Mouse (Mus musculus): ENCODE measurements around the gene Bmpr1a.
A peak's percentile ranks its signal among the peaks of the same experiment; 100 is the strongest.

Gene Bmpr1a

DNA sequence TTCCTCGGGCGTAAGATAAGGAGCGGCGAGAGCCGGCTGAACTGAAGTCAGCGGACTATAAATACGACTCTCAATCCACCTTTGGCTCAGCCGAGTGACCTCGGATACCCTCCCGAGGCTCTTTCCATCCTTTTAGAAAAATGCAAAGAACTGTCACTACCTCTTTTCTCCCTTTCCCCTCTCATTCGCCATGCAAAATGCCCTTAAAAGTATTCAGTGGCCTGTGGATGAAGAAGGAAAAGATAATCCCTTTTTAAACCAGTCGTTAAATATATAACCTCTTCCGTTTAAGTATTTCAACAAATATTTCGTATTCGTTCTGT, at the start of gene Bmpr1a:
Gene Bmpr1a, minus strand, starts transcription at position 17 of the 323 bp plus-strand sequence.
- no peak for DNase-seq (ENCODE audit: low spot score in 2 of 2)

DNA sequence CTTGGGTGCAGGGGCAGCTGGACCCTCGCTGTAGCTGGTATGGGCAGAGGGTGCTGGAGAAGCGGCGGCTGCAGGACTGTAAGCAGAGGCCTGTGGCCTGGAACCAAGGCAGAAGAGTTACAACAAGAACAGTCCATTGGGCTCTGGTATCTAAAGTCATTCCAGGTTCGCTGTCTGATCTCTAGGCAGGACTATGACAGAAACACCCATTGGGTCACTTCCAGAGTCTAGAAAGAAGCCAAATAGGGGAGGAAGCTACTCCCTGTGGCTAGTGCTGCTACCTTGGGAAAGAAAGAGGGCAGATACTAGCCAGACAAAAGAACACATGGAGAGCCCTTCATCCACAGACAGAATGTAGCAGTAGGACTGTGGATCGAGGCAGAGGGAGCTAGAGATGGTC, 49.1 kb upstream of the Bmpr1a start:
- DNase-seq (ENCODE audit: low spot score in 2 of 2) = no peak

DNA sequence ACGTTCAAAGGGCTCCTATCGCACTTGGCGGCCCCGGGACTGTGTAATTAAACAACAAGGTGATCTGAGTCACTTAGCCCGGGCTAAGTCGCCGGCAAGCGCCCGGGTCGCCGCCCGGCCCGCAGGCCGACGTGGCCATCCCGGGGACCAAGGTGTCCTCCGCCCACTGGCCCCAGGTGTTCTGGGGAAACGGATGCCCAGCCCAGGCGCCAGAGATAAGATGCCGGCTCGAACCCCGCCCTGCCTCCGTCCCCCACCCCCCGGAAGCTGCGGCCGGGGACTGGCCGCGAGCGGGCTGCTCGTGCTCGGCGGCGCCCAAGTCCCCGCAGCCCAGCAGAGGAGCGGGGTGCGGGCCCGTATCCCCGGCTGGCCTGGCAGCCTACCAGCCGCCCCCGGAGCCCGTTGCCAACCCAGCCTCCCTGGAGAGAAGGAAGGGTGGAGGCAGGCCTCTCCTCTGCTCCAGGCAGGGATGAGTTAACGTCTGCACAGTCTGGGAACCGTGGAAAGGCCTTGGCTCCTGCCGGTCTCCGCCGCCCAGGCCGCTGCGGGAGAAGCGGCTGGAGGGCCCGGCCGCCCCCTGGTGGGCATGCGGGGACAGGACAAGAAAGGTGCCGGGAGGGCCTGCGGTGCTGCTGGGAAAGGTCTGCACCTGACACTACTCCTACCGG, 46.0 kb upstream of the Bmpr1a start:
- DNase-seq (ENCODE audit: low spot score in 2 of 2) = peak; percentile 71 to 79

DNA sequence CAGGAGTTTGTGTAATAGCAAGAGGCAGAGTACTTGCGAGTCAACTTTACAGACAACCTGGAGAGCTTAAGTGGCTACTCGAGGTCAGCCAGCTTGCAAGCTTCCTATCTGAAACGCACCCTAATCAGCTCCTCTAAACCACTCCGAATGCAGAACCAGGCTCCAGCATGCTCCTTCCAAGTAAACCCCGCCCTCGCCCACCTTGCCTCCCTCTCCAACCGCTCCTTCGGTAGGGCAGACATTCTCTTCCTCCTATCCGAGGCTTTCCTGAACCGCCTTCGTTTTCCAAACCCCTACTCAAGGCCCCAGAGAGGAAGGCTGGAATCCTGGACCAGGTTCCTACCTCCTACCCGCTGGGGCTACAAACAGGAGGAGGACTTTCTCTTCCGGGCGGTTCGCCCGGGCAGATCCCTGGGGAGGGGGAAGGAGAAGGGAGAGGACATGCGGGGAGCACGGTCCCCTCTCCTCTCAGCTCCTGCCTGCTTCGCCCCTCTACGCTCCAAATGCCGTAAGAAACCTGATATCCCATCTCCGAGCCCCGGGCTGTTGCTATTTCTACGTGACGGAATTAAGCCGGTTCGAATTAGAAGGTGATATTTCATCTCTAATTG, 45.4 kb upstream of the Bmpr1a start:
- peak; percentile 72 to 73 for DNase-seq (ENCODE audit: low spot score in 2 of 2)

DNA sequence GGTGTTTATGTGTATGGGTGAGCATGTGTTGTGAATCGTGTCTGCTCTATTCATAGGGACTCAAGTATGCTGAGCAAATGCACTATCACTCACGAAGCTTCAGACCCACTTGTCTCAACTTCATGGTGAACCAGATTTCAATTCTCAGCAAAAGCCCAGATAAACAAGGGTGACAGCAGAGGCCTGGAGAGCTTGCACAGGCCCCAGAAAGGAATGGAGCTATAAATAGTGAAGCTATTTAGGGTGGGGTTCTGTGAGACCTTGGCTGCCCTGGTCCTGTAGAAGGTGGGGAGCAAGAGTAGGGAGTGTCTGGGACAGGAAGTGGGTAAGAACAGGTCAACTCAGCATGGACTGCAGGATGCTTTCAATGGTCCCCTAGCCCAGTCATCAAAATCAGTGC, 41.4 kb upstream of the Bmpr1a start:
- DNase-seq (ENCODE audit: low spot score in 2 of 2) = peak; percentile 62 to 63

DNA sequence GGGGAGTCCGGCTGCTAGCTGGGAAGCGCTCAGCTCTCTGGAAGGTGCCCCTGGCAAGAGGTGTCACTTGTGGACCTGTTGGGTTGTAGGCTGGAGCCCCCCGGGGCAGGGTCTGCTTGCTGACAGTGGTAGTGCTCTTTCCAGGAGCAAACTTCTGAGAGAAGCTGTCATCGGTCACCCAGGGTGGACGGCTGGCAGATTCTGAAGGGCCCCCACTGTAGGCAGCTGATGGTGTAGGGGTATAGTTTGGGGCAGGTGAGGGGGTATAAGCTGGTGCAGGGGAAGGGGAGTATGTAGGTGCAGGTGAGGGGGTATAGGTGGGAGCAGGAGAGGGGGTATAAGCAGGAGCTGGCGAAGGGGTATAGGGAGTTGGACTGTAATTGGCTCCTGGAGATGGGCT, 40.9 kb upstream of the Bmpr1a start:
- DNase-seq (ENCODE audit: low spot score in 2 of 2) = no peak

DNA sequence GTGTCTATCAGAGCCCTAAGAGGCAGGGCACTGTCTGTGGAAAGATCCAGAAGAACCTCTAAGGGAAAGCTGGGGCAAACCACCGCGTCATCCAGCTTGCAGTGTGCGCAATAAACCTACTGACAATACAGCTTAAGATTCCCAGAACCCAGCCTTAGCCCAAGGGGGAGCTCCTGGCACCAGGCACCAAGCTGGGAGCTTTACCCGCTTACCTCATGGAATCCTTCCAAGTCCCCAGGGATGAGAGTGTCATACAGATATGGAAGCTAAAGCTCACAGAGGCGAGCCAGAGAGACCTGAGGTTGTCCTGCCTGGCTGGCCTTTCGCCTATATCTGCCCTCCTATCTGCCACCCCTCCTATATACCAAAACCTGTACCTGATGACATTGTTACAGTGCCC, 40.5 kb upstream of the Bmpr1a start:
- peak in 1 of 2 experiments; percentile 65 for DNase-seq (ENCODE audit: low spot score in 2 of 2)

DNA sequence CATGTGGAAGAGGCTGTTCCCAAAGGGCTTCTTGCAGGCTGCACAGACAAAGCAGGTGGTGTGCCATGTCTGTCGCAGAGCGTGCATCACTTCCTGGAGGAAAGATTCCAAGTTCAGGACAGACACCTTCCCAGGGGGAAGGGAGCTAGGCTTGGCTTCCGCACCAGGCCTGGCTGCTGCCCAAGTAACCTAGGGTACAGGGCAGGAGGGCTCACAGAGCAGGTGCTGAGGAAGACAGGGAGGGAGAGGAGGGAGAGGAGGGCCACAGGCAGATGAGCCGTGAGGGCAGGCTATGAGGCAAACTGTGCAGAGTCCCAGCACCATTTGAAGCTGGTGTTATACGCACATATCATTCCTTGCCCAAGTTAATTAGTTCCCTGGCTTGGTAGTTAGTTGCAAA, 38.8 kb upstream of the Bmpr1a start:
- no peak for DNase-seq (ENCODE audit: low spot score in 2 of 2)

DNA sequence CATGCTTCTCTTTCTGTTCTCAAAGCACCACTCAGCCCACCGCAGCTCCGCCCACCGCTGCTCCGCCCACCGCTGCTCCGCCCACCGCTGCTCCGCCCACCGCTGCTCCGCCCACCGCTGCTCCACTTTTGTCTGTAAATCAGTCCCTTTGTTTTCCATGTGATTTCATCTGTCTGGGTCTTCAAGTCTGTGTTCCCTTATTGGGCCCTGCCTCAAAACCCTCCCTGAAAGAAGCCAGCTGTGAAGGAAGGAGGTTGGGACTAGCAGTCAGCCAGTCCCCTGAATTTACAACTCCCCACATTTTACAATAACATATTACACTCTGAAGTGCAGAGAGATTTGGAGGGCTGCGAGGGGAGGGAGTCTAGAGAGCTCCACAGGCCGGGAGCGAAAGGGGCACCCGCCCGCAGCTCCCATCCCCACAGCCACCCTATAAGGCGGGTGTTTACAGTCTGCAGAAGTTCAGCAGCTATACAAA, 37.6 kb upstream of the Bmpr1a start:
- DNase-seq (ENCODE audit: low spot score in 2 of 2) = peak; percentile 75 to 81

DNA sequence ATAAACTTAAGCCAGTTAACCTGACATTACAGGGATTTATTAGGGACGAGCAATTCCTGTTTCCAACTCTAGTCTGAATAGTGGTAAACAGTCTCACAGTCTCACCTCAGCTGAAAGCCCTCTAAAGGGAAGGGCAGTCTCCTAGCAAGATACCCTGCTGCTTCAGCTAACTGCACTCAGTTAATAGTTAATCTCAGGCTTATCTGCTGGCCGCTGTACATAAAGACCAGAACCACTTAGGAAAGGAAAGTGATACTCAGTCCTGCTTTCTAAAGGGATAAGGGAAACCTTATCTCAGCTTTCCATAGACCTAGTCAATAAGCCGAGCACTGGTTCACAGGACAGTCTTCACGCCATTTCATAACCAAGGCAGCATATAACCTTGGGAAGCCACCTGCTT, 32.7 kb upstream of the Bmpr1a start:
- DNase-seq (ENCODE audit: low spot score in 2 of 2) = no peak

DNA sequence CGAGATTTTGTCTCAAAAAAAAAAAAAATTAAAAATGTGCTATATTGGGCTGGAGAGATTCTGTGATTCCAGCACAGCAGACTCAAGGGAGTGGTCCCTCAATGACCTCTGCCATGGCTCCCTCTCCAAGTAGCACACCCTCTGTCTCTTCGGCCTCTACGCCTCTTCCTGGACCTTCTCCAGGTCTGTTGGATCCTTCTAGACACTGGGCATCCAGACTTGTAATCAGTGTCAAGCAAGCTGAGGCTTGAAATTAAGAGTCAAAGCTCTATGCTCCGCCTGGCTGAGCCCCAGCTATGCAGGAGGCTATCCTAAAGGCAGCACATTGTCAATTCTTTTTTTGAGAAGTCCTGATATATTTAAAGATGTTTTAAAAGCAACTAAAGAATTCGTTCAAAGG, 30.4 kb upstream of the Bmpr1a start:
- no peak for DNase-seq (ENCODE audit: low spot score in 2 of 2)

DNA sequence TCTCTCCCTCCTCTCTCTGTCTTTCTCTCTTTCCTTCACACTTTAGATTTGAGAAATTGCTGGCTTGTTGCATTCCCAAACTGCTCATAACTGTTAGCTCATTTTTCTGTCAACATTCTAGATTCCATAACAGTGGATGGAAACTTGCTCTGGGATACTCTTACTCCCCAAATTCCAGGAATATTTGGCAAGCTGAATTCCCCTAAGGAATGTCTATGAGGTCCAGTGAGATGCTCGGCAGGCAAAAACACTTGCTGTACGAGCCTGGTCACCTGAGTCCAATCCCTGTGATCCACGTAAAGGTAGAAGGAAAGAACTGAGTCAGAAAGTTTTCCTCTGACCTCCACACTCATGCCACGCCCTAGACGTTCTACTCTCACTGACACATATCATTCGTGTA, 29.4 kb upstream of the Bmpr1a start:
- DNase-seq (ENCODE audit: low spot score in 2 of 2) = no peak

DNA sequence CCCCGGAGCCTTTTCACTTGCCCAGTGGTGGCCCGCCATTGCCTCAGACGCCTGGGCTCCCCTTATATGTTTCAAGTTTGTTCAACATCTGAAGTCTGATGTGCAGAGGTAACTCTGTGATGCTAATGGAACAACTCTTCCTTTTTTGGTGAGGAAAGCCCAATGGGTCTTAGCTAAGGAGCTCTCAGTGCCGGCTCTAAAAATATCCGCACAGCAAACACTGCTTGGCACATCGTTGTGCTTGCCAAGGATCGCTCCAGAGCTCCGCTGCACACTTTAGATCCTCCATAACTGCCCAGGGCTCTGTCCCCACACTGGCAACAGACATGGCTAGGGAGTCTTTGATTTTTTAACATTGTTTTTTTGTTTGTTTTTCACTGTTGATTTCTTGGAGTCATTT, 25.7 kb upstream of the Bmpr1a start:
- no peak for DNase-seq (ENCODE audit: low spot score in 2 of 2)

DNA sequence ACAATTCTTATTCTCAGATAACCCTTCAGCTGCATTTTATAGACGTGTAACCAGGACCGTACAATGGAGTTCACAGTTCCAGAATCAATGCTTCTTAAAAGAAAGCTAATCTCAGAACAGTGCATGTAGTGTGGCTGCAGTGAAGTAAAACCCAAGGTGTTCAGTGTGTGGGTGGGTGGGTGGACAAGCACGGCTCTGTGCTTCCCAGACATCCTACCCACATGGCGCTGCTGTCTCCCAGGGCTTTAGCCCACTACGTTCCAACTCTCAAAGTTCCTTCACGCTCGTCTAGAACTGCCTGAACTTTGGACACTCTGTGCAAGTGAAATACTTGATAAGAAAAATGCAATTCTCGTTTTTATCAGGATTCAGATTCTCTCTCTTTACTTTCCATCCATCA, 19.6 kb upstream of the Bmpr1a start, which contains the start of gene 9230112D13Rik:
Gene 9230112D13Rik, minus strand, starts transcription at position 101 of the 400 bp plus-strand sequence.
- DNase-seq (ENCODE audit: low spot score in 2 of 2) = no peak

DNA sequence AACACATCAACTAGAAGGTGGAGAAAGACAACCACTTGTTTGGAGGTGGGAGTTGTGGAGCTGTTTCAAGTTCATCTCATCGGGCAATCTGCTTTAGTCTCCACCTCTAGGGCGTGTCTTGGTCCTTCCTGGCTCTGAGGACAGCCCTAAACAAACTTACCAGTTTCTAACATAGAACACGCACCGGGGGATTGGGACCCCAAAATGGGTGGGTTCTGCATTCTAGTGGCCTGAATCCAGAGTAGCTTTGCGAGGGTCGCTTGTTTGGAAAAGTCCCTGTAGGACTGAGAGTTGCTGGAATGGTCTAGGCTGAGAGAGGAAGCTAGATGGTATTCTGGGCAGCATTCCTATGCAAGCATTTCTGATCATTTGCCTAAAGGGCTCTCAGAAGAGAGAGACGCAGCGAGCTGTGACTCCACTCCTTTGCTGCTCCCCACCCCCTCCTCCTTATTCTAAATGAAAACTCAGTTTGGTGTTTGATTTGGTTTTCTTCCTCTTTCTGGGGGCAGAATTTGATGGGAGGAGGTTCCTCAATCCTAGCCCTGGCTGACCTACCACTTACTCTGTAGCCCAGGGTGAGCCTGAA, 14.9 kb upstream of the Bmpr1a start:
- no peak for DNase-seq (ENCODE audit: low spot score in 2 of 2)

DNA sequence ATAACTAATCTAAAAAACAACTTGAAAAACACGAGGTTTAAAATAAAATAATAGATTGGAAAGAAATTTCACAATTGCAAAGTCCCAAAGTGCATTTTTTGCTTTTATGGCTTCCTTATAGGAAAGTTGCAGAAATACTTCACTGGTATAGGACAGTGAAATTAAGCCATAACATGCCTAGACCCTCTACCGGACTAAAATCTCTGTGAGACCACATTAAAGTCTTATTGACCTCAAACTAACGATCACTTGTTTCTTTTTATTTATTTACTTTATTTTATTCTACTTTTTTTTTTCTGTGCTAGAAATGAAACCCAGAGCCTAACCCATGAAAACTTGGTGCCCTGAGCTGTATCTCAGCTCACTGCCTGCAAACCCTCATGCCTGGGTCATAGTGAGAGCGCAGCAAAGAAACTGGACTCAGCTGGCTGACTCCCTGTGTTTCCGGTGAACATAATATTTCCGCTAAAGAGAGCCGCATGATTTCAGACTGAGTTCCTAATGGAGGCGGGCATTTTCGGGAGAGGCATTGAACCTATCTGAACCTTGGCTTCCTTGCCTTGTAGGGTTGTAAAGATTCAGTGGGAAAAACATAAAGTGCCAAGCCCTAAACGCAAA, 13.9 kb upstream of the Bmpr1a start:
- DNase-seq (ENCODE audit: low spot score in 2 of 2) = no peak

DNA sequence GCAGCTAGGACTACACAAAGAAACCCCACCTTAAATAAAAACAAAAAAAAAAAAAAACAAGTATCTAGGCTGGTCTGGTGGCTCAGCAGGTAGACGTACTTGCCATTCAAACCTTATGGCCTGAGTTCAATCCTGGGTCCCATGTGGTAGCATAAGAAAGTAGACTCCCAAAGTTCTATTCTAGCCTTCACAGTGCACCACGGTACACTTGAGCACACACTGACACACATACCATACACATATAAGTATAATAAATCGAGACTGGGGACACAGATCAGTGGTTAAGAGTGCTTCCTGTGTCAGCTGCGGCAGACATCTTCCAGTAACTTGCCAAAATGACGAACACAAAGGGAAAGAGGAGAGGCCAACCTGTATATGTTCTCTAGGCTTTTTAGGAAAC, 12.7 kb upstream of the Bmpr1a start:
- no peak for DNase-seq (ENCODE audit: low spot score in 2 of 2)

DNA sequence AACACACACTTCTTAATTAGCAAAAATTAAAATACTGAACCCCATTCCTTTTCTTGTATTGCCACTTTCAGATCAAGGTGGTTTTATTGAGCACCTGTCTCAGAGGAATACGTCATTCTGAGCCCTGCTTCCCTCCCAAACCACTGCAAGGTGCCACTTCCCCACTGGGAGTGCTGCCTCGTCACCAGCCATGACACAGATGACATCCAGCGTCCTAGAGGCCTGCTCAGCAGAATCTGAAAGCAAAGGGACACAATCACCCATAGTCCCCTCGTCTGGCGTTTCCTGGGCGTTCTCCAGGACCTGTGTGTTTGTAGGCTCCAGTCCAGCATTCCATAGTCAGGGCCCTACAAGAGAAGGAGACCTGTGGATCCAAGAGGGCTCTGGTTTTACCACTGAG, 11.0 kb upstream of the Bmpr1a start:
- peak; percentile 39 to 53 for DNase-seq (ENCODE audit: low spot score in 2 of 2)

DNA sequence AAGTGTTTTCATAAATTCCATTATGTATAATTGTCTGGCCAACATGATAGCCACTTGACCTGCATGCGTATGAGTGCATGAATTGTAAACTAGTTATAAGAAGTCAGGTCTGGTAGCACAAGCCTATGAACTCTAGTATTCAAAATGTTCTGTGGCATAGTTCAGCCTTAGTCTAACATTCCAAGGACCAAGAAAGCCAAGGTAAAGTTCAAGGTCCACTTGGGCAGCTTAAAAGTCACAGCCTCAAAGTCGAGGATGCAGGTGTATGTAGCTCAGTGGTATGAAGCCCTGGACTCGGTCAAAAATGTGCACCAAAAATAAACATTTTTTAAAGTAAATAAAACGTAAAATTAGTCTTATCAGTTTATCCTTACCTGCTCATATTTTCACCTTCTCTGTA, 9.5 kb upstream of the Bmpr1a start:
- DNase-seq (ENCODE audit: low spot score in 2 of 2) = no peak

DNA sequence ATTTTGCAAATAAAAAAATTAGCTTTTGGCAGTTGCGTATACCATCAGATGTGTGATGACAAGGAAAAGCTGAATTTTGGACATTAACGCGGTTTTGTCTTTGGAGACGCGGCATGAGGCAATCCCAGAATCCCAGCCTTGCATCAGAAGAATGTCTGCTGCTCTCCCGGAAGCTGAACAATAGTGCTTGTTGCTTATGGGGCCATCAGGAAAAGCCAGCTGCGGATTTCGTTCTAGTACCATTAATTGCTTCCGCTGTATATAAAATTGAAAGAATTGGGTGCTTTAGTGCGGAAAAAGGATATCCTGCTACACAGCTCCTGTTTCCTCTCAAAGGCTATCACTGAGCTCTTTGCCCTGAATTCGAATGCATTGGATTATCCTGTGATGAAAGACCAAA, 8.8 kb upstream of the Bmpr1a start:
- no peak for DNase-seq (ENCODE audit: low spot score in 2 of 2)

DNA sequence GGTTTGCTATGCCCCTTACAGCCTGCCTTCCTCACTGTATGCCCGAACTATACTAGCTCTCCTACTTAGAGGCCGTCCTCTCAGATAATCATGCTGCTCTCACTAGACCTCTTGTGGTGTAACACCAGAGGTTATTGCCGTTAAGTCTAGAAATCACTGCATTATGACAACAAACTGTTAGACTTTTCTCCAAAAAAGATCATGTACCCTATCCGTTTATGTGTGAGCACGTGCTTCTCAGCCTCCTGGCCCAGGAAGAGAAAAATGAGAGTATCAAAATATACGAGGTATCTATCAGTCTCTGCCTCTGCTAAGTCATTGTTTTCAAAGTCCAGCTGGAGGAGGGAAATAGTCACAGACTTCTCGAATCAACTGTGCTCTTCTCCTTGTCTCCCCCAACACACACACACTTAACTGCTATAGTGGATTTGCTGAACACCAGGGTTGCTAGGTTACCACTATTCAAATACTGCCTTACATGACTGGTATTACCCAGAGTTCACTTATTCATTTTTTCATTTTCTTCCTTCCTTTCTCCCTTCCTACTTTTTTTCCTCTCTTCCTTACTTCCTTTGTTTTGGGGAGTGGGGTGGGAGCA, 5.8 kb upstream of the Bmpr1a start:
- DNase-seq (ENCODE audit: low spot score in 2 of 2) = no peak

DNA sequence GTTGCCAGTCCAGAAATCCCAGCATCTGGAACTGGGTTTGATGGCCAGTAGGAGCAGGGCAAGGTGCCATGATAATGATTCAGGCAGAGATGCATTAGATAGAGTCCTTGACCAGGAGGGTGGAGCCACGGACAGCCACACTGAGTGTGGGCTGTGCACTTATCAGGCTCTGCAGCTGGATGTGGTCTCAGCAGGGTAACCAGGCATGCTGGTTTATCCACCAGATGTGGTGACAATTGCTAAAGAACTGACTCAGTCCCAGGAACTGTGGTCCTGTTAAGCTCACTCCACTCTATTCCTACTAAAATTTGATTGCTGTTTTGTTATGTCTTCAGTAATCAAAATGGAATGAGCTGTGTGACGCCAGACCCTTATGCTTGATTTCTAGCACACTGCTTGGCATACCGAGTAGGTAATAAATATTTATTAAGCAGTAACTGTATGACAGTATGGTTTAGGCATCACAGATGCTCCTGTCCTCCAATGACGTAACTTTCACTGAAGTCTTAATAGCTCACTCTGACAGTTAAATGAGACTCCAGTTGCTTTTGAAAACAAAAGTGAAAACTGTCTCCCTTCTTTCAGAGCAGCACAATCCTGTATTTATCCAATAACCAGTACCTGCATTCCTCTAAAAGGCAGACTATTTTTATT, 5.2 kb upstream of the Bmpr1a start:
- no peak for DNase-seq (ENCODE audit: low spot score in 2 of 2)

Data from heart, adult 9 months (tissue).